Mouse (Mus musculus): ENCODE data around the gene Nags. TPM values are rescaled to one million over a fixed set of nuclear protein-coding genes. Genes with fewer than 3 reads are reported as not detected.

Nags gene
- total RNA-seq (2022), result 1 to 10 TPM in 2 of 4 experiments, under 1 TPM in 2; 0.20 to 3.0 (median 1.6) TPM

- no peak for DNase-seq
These were observed at the start of gene Nags for GRCm38 (mm10) chr11:102145471-102146001. Gene Nags, plus strand, starts transcription at chr11:102145513.

GRCm38 (mm10) chr11:102095676-102096075 is 49.6 kb upstream of the Nags start:
- no peak for DNase-seq

GRCm38 (mm10) chr11:102096446-102096845 is 48.9 kb upstream of the Nags start:
- no peak for DNase-seq

DNA sequence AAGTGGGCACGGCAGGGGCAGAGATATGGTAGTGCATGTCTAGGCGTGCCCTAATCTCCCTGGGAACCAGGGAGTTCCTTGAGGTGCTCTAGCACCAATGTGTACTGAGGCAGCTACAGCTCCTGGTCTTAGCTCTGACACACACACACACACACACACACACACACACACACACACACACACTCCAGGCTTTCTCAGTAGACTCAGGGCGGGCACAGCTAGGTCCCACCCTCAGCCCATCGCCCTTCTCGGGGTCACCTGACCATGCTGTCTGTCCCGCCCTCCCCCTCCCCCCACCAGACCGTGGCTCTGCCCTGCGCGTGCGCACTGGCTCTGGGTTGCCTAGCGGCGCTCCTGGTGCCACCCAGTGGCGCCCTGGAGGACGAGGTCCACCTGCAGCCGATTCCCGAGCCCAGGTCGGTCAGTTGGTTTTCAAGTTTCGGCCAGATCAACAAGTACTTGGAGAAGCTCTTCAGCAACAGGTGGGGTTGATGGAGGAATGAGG is 48.4 kb upstream of the Nags start:
- peak; percentile 57 for DNase-seq

- DNase-seq, result no peak
These were observed 44.1 kb upstream of the Nags start, which contains the start of gene Ppy for GRCm38 (mm10) chr11:102101219-102101618. Gene Ppy, minus strand, starts transcription at chr11:102101319.

DNA sequence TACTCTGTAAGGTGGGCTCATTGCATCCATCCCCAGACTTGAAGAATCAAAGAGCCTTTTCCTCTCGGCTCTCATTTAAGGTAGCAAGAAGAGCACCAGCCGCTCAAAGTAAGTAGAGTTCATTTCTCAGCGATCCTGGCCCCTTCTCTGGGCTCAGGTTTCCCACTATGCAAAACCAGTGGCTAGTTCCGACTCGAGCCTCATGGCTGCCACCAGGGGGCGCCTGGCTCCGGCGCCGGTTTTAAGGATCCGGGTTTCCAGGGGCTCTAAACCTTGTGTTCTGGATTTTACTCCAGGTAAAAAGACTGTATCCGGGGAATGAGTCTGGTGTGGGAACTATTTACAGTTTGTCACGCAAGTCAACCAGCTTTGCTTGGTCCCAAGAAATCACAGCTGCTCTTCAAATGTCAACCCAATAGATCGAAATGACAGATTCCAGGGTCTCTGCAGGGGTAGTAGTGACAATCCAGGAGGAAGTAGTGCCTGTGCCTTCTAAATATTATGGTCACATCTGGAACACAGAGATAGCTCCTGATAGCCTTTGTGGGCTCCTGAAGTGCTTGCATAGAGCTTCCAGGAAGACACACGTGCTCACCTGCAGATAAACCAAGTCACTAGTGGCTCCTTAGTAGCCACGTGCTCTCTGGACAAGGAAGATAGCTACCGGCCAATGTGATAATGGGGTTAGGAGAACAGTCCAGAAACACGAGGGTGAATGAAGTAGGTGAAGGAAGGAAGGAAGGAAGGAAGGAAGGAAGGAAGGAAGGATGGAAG is 42.6 kb upstream of the Nags start:
- no peak for DNase-seq

DNA sequence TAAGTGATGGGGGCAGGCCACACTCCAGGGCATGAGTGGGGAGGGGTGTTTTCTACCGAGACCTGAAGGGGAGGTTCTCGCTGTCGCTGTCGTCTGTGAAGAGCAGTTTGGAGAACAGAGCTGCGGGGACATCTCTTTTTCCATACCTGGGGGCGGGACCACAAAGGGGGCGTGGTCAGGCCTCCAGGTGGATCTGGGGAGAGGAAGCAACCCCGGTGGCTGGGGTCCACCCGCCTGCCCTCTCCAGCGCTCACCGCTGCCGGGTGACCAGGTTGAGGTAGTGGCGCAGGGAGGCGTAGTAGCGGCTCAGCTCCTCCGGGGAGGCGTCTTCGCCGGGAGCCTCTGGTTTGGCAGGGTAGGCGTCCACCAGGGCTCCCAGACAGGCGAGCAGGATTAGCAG is 38.4 kb upstream of the Nags start:
- DNase-seq, result no peak

DNA sequence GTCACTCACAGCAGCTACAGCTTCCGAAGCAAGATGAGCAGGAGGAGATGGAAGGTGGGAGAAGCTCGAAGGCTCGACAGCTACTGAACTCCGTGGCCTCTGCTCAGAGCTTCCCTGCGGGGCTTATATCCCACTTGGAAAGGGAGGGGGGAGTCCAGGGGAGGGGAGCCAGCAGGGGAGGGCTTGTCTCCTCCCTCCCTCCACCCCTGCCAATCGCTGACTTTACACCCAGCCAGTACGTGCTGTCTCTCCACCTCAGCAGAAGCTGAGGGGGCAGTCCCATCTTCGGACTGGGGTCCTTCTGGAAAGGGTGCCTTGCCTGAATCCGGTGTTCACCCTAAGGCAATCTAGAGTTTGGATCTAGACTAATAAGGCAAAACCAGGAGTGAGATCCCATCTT is 37.6 kb upstream of the Nags start, which contains the start of gene Pyy:
Pyy (minus strand) TSS at position 101 of the 400 bp plus-strand sequence.
- DNase-seq, result no peak

DNA sequence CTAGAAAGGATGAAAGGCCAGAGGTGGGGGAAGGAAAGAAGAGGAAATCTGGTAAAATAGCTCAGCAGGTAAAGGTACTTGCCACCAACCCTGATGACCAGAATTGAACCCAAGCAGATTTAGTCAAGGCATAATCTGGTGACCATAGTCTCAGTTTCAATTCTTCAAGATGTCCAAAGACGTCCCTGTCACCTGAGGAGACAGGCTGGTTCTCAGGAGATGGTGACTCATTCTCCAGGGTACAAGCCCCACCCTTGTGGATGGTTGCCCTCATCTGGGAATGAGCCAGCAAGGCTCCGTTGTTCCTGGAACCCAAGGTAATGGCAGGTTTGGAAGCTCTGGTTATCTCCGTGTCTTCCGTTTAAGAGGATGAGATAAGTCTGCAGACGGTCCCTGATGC is 33.7 kb upstream of the Nags start:
- DNase-seq, result no peak

- no peak for DNase-seq
These were observed 29.1 kb upstream of the Nags start for GRCm38 (mm10) chr11:102116241-102116640.

DNA sequence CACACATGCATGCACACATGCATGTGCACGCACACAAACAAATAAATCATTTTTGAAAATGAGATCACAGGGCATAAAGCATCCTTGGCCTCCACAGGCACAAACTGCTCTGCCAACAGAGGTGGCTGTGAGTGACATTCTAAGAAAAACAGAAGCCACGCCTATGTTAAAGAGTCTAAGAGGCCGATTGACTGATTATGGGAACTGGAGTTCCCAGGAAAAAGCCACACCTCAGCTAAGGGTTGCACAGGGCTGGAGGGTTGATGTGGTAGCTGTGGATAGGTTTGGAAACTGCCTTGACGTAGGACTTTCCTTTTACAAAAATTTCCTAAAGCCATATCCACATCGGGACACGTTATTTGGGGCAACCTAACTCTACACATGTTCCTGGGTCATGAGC is 27.9 kb upstream of the Nags start:
- DNase-seq, result no peak

DNA sequence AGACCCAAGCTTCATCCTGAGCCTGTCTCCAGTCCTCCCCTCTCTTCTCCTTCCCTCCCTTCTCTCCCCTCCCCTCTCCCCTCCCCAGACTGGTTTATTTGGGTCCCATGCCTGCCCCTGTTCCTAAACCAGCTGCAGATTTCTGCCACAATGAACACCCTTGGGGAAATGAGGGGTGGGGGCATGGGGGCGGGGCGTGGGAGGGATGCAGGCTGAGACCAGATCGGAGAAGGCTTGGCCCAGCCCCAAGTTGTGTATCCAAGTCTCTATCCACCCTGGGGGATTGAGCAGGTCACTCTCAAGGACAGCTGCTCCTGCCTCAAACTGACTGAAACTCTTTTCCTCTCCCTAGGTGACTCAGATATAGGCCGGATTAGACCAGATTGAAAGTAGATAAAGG is 10.8 kb upstream of the Nags start:
- no peak for DNase-seq

GRCm38 (mm10) chr11:102137625-102138446 is 7.5 kb upstream of the Nags start:
- no peak for DNase-seq

GRCm38 (mm10) chr11:102138447-102138740 is 6.9 kb upstream of the Nags start:
- DNase-seq, result no peak

GRCm38 (mm10) chr11:102140508-102140907 is 4.8 kb upstream of the Nags start:
- no peak for DNase-seq

DNA sequence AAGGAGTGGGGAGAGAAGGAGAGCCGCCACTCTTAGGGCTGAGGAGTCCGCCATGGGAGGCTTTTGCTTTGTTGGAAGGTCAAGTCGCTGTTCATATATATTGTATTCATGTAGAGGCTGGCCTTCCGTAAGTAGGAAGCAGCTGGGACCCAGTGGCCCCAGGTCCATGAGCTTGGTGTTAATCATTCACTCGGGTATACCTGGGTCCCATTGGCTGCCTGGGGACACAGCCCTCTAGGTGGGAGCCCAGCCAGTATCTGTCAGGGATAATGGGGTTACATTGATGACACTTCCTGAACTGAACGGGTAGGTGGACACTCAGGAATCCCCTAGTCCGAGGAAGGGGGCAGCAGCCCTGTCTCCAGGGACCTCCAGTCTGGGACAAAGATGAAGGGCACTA is 3.0 kb upstream of the Nags start:
- DNase-seq, result no peak

DNA sequence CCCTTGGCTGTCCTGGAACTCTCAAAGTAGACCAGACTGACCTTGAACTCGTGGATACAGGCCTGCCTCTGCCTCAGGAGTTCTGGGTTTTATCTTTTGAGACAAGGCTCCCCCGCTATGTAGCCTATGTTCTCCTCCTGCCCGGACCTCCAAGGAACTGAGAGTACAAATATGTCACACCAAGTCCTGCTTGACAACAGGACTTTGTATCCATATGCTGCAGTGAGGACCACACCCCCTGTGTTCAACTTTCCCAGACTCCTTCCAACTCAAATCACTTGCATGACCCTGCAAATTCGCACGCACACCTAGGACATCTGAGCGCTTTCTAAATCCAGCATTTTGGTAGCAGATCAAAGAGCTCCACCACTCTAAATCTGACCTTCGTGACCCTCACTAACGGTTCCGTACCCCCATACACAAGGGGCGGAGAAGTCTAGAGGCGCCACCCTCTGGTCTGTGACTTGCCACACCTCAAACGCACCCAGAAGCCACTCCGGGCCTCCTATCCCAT is 299 bp upstream of the Nags start:
- DNase-seq, result no peak

- DNase-seq, result no peak
These were observed 692 bp downstream of the Nags start for GRCm38 (mm10) chr11:102146005-102146404.

GRCm38 (mm10) chr11:102146531-102146930 is 1.2 kb downstream of the Nags start:
- no peak for DNase-seq

DNA sequence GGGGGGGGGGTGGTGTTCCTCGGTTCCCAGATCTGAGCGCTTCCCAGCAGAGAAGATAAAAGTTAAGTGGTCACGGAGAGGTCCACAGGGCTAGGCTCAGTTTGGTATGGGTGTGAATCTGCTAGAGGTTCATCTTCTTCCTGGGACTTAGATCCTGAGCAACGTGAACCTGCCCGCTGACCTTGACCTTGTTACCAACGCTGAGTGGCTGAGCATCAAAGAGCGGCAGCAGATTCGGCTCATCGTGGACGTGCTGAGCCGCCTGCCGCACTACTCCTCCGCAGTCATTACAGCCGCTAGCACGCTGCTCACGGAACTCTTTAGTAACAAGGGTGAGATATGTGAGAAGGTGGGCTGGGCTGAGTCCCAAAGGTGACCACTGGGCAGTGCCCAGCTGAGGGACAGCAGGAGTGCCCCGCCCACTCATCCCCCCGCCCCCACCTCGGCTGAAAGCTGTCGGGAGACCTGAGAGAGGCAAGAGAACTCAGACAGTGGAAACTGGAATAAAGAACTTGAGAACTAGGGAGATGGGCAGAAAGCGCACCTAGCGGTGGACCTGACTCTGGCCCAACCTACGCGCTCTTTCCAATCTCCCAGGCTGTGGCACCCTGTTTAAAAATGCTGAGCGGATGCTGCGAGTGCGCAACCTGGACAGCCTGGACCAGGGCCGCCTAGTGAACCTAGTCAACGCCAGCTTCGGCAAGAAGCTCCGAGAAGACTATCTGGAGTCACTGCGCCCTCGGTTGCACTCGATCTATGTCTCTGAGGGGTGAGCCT is 2.1 kb downstream of the Nags start:
- DNase-seq, result no peak

DNA sequence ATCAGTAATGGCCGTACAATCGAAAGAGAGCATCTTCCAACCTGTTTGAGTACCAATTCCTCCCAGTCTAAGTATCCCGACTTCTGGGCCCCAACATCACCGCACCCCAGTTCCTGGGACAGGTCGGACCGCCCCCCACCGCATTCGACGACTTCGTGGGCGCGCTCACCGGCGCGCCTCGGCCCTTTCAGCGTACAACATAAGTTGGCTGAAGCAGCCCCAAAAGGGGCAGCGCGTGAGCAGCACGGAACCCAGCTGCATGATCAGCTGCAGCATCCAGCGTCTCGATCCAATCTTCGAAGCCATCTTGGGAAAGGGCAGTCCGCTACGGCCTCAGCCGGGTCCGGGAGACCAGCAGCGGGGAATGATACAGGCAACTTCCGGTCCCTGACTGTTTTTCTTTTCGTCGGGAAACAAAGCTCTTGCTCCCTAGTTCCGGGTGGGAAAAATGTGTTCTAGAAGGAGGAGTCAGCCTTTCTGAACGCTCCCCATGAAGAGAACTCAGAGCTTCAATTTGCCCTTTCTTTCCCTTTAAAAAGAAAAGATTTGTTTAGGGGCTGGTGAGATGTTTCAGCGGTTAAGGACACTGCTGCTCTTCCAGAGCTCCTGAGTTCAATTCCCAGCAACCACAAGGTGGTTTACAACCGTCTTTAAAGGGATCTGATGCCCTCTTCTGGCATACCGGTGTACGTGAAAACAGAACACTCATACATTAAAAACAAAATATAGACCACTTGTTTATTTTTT is 10.9 kb downstream of the Nags start, which contains the start of gene Tmem101:
Tmem101 (minus strand) TSS at position 366 of the 747 bp plus-strand sequence.
- DNase-seq, result peak; percentile 88

- DNase-seq, result no peak
These were observed 11.4 kb downstream of the Nags start for GRCm38 (mm10) chr11:102156786-102157089.

Data from adrenal gland, adult 8-10 months (tissue).